Mouse (Mus musculus): Measurements from ENCODE around the gene Smim15.

DNA sequence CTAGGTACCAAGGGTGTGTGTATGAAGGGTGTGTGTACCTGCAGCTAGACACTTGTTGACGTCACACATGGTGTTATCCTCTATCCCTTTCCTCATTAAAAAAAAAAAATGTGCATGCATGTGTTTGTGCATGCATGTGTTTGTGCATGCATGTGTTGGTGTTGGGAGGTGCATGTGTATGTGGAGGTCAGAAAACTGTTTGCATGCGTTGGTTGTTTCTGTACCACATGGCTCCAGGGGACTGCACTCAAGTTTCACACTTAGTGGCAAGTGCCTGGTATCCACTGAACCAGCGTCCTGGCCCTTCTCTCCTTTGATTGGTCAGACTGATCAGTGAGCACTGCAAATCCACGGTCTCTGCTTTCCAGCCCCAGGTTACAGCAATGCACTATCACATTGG, 42.5 kb downstream of the Smim15 start:
- no peak for TF ChIP-seq CTCF (IDR thresholded peaks at IDR 0.05; ENCODE audit: extremely low read depth, insufficient read length, insufficient replicate concordance, low read depth, low read length)
- TF ChIP-seq POLR2A (IDR thresholded peaks at IDR 0.05; ENCODE audit: low read depth, low read length), result no peak
